Mouse (Mus musculus) CH12.LX (cell line): Measurements from ENCODE around the gene Sept9.

Experiments
- POLR2A ChIP-seq: IDR thresholded peaks from 2 replicates; pipeline ENCODE4 v1.6.1; 2011; ENCODE audit warnings: low read depth, mild to moderate bottlenecking, improper control_type of control experiment, low read length
- ZC3H11A ChIP-seq: IDR thresholded peaks from 2 replicates; pipeline ENCODE4 v1.6.1; 2012; ENCODE audit warnings: low read depth, mild to moderate bottlenecking, inconsistent platforms, low read length, improper control_type of control experiment

- TF ChIP-seq ZC3H11A = no peak
- TF ChIP-seq POLR2A = no peak
These were observed 57.8 kb downstream of the Sept9 start for GRCm38 (mm10) chr11:117257266-117257665.
